Mouse (Mus musculus): ENCODE results near the gene Casc3. TPM values are rescaled to one million over a fixed set of nuclear protein-coding genes. Genes with fewer than 3 reads are reported as not detected.

Gene Casc3
- total RNA-seq (2015) (38.3 and 39.0 TPM in 2 replicates), total RNA-seq (2017) (18.3 and 31.7 TPM in 2 replicates)

GRCm38 (mm10) chr11:98804605-98805004, at the start of gene Casc3:
Casc3 (plus strand) TSS chr11:98804905.
- ATAC-seq (replicated peaks; ENCODE audit: poor library complexity): no peak

GRCm38 (mm10) chr11:98755726-98756380, 48.9 kb upstream of the Casc3 start:
- ATAC-seq (replicated peaks; ENCODE audit: poor library complexity): no peak

- ATAC-seq (replicated peaks; ENCODE audit: poor library complexity): no peak
These were observed 48.0 kb upstream of the Casc3 start for GRCm38 (mm10) chr11:98756711-98757110.

- ATAC-seq (replicated peaks; ENCODE audit: poor library complexity): no peak
These were observed 42.8 kb upstream of the Casc3 start for GRCm38 (mm10) chr11:98761939-98762338.

- peak; percentile 38; the same call in 1 of the 2 replicates for ATAC-seq (replicated peaks; ENCODE audit: poor library complexity)
These were observed 41.8 kb upstream of the Casc3 start for GRCm38 (mm10) chr11:98762756-98763501.

GRCm38 (mm10) chr11:98763502-98763861, 41.2 kb upstream of the Casc3 start:
- no peak for ATAC-seq (replicated peaks; ENCODE audit: poor library complexity)

GRCm38 (mm10) chr11:98764091-98764490, 40.6 kb upstream of the Casc3 start:
- no peak for ATAC-seq (replicated peaks; ENCODE audit: poor library complexity)

GRCm38 (mm10) chr11:98764746-98765145, 40.0 kb upstream of the Casc3 start:
- no peak for ATAC-seq (replicated peaks; ENCODE audit: poor library complexity)

- ATAC-seq (replicated peaks; ENCODE audit: poor library complexity): peak; percentile 29; the same call in 1 of the 2 replicates
These were observed 39.0 kb upstream of the Casc3 start for GRCm38 (mm10) chr11:98765421-98766309.

GRCm38 (mm10) chr11:98766346-98766745, 38.4 kb upstream of the Casc3 start:
- ATAC-seq (replicated peaks; ENCODE audit: poor library complexity): no peak

GRCm38 (mm10) chr11:98766816-98767215, 37.9 kb upstream of the Casc3 start:
- ATAC-seq (replicated peaks; ENCODE audit: poor library complexity): no peak

- peak; percentile 61 for ATAC-seq (replicated peaks; ENCODE audit: poor library complexity)
These were observed 37.4 kb upstream of the Casc3 start for GRCm38 (mm10) chr11:98767276-98767675.

- no peak for ATAC-seq (replicated peaks; ENCODE audit: poor library complexity)
These were observed 37.0 kb upstream of the Casc3 start for GRCm38 (mm10) chr11:98767713-98768112.

- 0 out of 2 replicates have a peak, but pooled peaks have one; percentile 10 for ATAC-seq (replicated peaks; ENCODE audit: poor library complexity)
These were observed 36.3 kb upstream of the Casc3 start for GRCm38 (mm10) chr11:98768127-98769006.

- no peak for ATAC-seq (replicated peaks; ENCODE audit: poor library complexity)
These were observed 35.4 kb upstream of the Casc3 start for GRCm38 (mm10) chr11:98769007-98769954.

- ATAC-seq (replicated peaks; ENCODE audit: poor library complexity): no peak
These were observed 34.4 kb upstream of the Casc3 start for GRCm38 (mm10) chr11:98770096-98770975.

GRCm38 (mm10) chr11:98771131-98771530, 33.6 kb upstream of the Casc3 start:
- no peak for ATAC-seq (replicated peaks; ENCODE audit: poor library complexity)

- no peak for ATAC-seq (replicated peaks; ENCODE audit: poor library complexity)
These were observed 32.7 kb upstream of the Casc3 start for GRCm38 (mm10) chr11:98771844-98772525.
